Mouse (Mus musculus): ENCODE data around the gene Sall4.

GRCm38 (mm10) chr2:168762411-168762815 is 5.3 kb downstream of the Sall4 start:
- TF ChIP-seq POLR2A (IDR thresholded peaks at IDR 0.05; ENCODE audit: low read depth, low read length) (no peak), CTCF (IDR thresholded peaks at IDR 0.05; ENCODE audit: extremely low read depth, insufficient read depth, insufficient read length, insufficient replicate concordance) (no peak)
